Mouse (Mus musculus): ENCODE data around the gene Trpc6.

The Trpc6 gene

DNA sequence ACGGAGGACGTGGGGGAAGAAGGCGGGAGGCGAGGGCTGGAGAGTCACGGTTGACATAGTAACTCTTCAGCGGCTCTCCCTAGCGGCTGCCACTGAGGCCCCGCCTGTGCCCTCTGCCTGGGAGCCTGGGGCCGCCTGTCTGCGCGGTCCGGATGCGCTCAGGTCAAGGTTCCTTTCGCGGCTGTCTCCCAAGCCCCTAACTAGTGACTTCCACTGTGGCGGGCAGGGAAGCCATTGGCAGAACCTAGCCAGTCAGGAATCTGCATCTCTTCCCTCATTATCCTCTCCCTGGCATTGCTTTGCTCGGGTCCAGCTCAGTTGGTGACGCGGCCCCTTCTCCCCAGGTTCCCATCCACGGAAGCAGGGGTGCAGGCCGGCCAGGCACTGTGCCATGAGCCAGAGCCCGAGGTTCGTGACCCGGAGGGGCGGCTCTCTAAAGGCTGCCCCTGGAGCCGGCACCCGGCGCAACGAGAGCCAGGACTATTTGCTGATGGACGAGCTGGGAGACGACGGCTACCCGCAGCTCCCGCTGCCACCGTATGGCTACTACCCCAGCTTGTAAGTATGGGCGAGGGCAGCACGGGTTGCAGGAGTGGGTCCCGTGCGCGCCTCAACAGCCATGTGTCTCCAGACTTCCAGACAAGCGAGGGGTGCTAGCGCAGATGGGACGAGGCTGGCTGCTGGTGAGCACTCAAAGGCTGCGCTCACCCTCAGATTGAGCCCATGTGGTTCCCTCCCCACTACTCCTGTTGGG, at the start of gene Trpc6:
Gene Trpc6 (plus strand): TSS at position 102 of the 754 bp plus-strand sequence.
- DNase-seq, result peak; percentile 53 to 56

DNA sequence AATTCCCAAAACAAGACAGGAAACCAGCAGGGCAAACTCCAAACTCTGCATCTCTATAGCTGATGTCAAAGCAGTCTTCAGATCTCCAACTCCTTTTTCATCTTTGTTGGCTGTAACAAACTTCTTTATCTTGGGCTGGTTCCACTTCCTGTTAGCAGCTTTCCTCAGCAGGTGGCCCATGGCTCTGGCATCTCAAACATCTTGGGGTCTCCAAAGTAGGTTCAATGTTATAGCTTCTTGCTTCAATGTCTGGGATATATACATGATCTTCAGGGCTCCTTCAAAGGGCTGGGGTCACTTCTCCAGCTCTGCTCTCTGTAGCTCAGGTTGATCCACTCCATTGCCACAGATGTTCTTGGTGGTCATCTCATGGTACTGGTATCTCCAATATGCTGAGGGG, 23.0 kb upstream of the Trpc6 start:
- DNase-seq, result no peak

DNA sequence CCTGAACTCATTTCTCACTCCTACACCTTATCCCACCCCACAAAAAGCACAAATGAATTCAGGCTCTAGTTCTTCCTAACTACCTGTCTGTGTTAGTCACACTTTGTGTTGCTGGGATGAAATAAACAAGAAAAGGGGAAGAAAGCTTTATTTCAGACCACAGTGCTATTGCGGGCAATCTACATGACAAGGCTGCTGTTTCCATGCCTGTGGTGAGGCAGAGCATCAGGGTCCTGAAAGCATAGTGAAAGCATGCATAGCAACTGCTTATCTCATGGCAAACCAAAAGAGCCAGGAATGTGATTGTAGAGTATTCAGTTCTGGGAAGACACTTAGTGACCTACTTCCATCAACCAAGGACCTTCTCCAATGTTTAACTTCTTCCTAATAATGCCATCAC, 10.3 kb upstream of the Trpc6 start:
- no peak for DNase-seq

DNA sequence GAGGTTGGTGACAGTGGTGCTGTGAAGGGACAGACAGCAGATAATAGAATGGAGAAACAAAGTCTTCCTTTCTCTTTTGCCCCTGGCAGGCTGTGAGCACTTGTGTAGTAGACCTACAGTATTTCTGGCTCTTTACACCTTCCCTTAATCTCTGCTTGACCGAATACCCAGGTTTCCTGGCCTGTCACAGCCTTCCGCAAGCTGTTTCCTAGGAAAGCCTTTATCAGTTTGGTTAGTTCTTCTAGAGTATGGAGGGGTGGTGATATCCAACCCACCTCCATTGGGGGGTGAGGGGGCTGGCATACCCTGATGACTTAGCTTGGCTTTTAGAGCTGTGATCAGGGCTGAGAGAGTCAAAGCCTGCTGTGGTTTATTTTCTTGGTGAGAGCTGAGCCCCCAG, 1.3 kb downstream of the Trpc6 start:
- no peak for DNase-seq

DNA sequence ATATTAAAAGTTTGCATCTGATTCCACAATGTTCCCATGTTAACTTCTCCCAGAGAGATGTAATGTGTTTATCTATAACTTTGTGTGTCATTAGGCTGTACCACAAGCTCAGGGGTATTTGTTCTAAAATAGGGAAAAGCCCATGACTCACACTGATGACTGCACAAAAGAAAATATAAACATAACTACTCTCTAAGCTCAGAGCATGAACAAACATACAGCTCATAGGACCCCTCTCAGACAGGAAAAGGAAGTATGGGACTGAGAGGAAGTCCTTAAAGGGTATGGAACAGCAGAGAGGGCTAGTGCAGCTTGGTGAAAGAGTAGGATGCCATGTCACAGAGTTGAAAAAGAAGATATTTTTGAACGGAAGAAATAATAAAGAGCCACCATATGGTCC, 14.6 kb downstream of the Trpc6 start:
- no peak for DNase-seq

DNA sequence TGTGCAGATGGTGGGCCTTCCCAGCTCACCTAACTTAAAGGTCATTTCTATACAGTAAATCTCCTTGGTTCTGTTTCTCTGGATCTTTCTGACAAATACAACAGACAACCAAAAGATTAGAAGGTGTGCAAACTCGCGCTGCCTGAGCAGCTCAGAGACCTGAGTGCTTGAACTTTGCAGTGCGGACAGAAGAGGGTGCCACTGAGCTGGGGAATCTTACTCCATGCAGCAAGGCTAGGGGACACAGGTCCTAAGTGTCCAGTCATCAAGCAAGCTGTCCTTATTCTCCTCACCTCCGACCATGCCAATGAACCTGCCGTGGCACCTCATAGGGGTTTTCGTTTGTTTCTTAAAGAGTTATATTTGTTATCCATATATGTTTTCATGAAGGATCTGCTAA, 48.7 kb downstream of the Trpc6 start:
- peak; percentile 71 to 73 for DNase-seq

DNA sequence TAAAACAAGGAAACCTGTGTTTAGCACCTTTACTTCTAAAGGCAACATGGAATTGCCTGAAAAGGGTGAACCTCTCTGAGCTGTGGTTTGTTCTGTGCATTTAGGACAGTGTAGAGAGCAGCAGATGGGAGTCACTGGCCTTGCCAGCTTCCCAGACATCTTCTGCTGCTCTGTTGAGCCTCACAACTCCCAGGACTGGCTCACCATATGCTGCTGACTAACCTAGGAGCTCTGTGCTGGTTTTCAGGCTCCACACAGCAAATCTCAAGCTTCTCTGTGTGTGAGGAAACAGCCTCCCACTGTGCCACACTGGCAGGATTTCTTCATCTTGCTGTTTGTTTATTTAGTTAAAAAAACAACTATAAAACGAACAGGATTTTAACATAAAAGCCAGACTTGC, 53.1 kb downstream of the Trpc6 start:
- DNase-seq, result peak; percentile 65 to 77

DNA sequence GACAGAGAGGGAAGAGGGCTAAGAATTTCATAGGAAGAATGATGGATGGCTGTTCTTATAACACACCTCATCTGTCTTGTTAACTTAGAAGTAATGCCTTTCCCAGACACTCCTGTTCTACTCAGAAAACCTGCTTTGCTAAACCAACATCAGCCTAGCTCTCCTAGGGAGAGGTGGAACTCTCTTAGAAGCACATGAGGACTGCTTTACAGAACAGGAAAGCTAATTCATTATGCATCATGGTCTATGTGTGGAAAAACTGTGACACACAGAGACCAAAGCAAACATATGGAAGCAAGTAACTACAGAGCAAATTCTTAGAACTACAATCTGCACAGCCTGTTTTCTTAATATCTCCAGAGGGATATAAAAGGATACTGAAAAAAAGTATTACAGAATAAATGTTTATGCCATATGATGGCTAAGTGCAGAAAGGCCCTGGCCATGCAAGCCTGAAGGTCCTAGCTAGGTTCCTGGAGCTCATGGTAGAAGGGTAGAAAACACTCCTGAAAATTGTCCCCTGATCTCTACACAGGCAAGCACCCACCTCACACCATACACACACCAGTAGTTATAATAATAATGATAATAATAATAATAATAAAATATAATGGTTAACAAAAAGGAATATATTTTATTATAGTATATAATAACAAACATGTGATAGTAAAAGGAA, 63.0 kb downstream of the Trpc6 start:
- DNase-seq, result no peak

DNA sequence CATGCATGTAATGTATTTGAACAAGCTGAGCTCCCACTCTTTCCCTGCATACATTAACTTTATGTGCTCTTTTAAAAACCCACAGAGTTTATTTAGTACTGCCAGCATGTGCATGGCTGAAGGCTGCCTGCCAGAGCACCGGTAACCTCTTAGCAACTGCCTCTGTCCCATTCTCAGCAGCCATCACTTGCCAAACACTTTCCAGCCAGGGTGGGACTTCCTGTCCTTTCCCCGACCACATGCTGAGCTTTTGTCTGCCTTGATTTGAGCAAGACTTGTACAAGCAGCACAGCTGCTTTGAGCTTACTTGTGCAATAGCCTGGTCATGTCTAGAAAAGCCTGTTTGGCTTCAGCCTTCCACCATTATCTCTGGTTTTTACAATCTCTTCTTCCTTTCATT, 90.4 kb downstream of the Trpc6 start:
- peak; percentile 49 to 67 for DNase-seq

DNA sequence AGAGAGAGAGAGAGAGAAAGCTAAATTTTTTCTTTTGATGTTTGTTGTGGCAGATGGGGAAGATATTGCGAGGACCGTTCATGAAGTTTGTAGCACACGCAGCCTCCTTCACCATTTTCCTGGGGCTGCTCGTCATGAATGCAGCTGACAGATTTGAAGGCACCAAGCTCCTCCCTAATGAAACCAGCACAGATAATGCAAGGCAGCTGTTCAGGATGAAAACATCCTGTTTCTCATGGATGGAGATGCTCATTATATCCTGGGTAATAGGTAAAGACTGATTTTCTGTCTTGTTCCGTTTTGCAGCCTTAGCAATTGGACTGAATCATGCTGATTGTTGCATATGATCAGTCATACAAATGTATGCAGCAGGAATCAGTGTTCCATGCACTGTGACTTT, 99.5 kb downstream of the Trpc6 start:
- no peak for DNase-seq

DNA sequence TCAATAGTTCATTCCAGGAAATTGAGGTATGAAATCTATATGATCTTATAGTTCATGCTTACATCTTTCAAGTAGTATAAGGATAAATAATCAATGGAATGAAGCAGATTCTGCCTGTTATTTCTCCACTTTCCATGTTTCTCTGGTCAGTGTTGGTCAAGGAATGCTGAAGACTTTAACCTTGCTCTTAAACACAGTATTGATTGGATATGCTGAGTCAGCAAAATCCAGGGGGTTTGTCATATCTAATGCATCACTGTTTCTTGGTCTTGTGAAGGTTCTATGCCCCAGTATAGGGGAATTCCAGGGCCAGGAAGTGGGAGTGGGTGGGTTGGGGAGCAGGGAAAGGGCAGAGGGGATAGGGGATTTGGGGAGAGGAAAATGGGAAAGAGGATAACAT, 111.4 kb downstream of the Trpc6 start:
- DNase-seq, result no peak

DNA sequence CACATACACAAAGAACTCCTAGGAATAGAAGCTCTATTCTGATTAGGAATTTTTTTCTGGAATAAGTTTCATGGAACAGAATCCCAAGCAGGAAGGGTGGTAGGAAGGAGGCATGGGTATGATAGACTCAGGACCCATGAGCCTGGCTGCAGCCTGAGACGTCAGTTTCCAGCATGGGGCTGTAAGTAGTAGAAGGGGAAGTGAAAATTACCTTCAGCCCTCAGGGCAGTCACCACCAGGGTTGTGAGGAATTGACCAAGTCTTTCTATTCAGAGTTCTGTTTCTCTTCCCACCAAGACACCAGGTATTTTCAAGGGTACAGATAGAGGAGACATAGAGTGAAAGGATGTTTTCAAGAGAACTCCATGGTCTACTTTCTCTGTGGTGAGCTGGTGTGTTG, 129.0 kb downstream of the Trpc6 start:
- no peak for DNase-seq

DNA sequence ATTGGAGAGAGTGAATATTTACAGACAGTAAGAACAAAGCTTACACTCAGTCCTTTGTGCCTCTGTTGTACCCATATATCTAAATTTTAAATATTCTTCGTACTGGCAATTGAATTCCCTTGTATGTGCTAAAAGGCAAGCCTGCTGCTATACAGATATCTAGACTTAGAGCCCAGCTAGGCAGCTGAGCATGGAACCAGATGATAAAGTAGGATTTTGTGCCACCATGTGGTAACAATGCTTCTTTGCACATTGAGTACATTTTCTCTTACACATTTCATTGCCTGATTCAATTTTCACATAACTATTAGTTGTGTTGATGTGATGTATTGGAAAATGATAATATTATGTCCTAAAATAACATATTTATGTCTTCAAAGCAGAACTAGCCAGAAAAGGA, 132.7 kb downstream of the Trpc6 start:
- DNase-seq, result peak; percentile 29 to 48

DNA sequence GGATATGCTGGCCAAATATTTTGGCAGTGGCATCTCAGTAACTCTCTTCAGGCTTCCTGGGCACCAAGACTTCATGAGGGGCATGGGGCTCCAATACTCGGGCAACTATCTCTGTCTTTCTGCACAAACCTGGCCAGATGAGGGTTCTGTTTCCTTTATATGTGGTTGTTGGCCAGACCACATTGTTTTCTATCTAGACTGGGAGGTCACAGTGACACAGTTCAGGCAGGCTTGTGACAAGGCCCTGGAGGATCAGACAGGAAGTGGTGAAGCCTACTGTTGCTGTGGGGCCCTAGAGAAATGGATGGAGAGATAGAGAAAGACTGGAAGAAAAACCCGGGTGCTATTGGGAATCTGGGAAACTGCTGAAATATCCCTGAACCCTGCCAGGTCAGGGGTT, 149.2 kb downstream of the Trpc6 start:
- DNase-seq, result no peak

DNA sequence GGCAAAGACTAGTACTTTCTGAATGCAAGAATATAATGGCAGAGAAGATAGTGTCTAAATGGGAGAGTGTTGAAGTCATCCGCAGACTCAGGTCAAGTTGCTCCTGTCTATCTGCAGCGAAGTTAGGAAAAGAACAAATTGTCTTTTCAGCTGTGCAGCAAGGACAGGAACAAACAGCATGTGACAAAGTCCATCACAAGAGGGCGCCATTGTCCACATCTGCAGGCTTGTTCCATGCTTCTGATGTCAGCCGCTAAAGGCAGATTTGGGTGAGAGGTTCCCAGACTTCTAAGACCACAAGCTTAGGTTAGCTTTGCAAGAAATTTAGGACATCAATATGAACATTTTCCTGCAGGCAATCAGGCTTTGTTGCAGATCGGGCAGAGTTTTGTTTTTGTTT, 156.7 kb downstream of the Trpc6 start:
- peak; percentile 92 to 94 for DNase-seq

DNA sequence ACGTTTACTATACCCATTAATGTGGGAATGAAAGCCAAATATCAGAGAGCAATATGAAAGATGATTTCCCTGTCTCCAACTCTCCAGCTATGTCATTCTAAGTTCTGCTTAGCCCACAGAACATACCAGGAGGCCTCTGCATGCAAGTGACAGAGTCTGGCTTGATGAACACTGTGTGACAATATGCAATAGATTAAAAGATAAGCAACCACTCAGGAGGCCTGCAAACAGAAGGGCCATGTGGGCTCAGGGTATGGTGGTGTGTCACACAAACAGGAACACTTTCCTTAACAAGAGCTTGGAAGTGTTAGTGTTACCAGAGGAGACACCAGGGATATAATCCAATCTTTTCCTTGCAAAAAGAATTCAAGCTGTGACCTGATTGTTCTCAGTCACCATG, 159.6 kb downstream of the Trpc6 start:
- no peak for DNase-seq

DNA sequence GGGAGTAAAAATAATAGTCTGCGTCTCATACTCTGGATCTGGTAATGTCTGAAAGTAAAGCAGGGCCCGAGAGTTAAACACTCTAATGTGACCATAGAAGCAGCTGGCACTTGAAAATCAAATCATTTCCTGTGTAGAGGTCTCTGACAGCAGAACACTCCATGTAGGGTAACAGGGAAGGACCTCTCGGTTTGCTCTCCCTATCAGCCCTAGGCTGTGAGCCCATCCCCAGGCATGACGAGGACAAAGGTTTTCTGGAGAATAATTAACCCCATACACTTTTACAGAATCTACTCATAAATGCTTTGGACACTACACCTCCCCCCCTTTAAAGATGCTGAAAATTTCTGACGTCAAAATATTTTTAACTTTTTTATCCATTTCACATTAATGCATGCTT, 160.0 kb downstream of the Trpc6 start:
- DNase-seq, result no peak

DNA sequence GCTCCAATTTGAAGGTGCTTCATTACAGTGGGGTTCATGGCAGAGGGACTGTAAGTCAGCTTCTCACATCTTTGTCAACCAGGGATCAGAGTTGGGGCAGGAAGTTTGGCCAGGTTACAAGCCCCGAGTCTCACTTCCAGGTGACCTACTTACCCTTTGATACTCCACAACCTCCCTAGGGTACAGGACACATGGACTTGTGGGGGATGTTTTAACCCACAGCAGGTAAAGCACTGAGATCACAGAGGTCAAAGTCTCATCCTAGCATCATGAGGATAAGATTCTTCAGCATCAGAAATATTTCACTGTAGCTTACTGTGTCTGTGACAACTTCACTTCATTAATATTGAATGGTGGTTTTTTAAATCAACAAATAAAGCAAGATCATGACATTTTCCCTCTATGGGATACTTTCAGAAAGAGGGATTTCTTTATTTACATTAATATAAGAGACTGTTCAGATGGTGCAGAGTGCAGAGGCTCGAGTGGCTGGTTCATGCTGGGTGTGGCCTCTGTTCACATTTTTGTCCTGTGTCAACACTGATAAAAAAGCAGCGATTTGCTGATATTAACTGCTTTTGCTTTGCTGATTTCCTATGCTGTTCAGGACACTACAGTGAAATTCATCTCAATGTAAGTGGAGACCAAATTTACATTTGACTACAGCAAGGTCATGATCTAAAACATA, 166.3 kb downstream of the Trpc6 start:
- no peak for DNase-seq

DNA sequence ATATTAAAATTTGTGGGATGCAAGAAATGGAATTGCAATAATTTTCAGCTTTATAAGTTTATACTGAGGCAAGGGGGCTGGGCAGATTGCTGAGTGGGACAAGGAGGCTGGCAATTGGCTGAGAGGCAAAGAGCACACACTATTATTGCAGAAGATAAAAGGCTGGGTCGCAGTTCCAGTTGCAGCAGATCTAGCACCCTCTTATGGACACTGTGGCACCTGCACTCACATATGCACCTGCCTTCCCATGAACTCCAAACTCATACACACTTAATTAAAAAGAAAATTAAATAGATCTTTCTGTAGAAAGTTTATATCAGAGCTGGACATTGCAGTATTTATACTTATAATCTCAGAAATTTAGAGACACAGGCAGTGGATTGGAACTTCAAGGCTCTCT, 175.1 kb downstream of the Trpc6 start:
- no peak for DNase-seq

DNA sequence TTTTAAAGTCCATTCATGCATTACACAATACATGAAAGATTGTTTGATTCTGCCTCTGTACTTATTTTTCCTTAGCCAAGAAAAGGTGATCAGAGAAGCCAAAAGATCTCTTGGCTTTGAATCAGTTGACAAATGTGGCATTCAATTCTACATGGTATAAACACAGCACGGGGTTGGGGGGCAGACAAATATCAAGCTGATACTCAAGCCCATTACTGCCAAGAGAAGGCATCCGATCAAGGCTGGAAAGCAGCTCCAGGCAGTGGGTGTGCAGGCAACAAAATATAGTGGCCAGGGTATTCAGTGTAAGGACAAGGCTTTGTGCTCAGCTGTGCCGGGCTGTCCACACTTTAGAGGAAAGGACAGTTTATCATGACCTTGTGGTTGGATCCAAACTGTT, 185.1 kb downstream of the Trpc6 start:
- DNase-seq, result peak; percentile 78 to 85

Measured in cerebellum, postnatal 10 days (tissue).